Mouse (Mus musculus): ENCODE measurements around the gene Cox6b1.

The Cox6b1 gene

DNA sequence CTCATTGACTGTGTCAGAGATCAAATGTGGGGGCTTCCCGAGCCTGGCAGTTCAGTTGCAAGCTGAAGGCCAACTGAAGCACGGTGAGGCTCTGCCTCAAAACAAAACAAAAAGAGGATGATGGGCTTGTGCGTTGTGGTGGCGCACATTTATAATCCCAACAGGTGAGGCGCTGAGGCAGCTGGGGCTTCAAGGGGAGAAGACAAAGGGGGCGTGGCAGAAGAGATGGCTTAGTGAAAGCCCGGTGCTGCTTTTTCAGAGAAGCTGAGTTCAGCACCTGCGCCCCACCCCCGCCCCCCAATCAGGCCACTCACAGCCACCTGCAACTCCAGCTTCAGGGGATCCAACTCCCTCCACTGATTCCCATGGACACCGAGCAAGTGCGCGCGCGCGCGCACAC, 17.5 kb downstream of the Cox6b1 start:
- DNase-seq (ENCODE audit: low spot score) = no peak

DNA sequence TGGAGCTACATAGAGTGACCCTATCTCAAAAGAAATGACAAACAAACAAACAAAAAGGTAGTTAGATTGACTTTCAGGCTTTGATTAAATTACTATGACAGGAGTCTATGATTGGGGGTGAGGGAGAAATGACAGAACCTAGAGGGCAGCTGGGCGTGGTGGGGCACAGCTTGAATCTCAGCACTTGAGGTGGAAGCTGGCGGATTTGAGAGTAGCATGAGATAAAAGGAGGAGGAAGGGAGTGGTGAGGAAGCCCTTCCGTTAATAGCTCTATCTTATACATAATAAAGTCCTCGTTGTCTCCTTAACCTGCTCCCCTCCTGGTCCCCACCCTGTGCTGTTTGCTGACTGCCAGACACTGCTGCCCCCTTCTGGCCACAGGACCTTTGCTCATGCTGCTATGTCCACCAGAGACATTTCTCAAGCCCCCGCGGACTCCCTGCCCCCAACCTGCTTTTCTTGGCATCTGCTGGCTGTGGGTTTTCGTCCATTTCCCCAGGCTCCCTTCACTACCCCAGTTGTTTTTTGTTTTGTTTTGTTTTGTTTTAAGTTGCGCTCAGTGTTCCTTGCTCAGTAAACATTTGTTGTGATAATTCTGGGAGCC, 18.1 kb downstream of the Cox6b1 start:
- peak; percentile 40 for DNase-seq (ENCODE audit: low spot score)

DNA sequence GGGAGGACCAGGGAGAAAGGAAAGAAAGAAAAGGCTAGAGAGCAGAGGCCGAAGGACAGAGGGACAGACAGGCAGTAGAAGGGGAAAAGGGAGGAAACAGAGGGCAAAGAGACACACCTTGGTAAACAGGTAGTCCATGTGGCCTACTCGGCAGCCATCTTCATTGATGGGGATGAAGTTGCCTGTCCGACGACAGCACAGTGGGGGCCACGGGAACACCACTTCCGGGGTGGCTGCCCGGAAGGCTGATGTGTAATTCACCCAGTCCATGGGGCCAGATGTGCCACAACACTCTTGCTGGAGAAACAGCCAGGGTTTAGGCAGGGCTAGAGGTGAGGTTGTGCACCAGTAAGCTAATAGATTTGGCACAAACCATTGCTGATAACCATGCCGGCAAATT, 21.0 kb downstream of the Cox6b1 start:
- DNase-seq (ENCODE audit: low spot score) = no peak

DNA sequence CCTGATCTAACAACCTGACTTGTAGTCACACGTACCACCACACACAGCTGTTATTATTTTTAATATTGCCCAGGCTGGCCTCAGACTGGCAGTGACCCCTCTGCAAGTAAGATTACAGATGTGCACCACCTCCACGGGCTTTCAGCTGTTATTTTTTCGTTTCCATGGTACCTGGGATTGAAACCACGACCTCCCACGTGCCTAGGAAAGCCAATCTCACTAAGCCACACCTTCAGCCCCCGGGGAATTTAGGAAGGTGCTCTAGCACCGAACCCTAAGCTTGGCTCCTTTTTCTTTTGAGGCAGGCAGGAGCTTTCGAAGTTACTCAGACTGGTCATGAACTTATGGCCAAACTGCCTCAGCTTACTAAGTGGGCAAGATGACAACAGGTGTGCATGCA, 21.5 kb downstream of the Cox6b1 start:
- no peak for DNase-seq (ENCODE audit: low spot score)

DNA sequence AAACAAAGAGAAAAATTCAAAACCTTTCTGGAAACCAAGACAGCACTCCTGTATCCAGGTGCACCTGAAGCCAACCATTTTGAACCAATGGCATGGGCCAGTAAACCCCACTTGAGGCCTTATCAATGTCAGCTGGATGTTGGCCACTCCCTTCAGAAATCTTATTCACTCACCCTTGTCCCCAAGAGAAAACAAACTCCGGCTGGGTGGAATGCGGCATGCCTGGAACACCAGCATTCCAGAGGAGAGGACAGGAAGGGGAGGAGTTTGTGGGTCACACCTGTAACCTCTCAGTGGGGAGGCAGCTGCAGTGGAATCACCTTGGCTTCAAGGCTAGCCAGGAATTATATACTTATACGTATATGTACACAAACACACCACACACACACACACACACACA, 23.4 kb downstream of the Cox6b1 start:
- no peak for DNase-seq (ENCODE audit: low spot score)

DNA sequence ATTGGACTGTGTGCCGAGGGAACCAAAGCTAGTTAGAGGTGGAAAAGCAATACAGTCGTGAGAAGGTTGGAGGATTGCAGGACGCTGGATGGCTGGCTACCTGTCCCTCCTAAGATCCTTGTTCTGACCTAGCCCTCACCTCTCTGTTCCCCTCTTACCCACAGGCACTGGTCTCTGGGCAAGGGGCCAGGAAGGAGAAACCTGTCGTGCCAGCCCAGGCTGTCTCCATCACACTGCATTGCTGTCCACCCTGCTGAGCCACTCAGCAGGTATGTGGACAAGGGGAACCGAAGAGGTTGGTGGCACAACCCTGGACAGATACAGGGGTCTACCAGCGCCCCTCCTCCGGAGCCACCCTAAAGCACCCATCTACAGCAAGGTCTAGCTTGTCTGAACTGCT, 25.3 kb downstream of the Cox6b1 start:
- peak; percentile 29 for DNase-seq (ENCODE audit: low spot score)

DNA sequence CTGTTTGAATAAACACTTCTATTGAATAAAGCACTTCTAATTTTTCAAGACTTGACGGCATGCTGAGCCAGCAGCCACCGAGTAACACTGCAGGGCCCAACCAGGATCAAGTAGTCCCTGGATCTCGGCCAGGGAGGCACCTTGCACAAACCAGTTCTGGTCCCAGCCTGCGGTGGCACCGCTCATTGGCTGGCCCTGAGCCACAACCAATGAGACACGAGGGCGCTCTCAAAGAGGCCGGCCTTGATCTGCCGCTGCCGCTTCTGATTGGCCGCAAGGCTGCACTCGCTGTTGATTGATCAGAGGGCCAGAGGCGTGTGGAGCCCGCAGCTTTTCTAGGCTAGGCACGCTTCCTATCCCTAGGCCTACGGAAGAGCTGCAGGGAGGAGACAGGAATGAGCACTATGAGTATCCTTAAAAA, 26.0 kb downstream of the Cox6b1 start:
- peak; percentile 97 for DNase-seq (ENCODE audit: low spot score)

DNA sequence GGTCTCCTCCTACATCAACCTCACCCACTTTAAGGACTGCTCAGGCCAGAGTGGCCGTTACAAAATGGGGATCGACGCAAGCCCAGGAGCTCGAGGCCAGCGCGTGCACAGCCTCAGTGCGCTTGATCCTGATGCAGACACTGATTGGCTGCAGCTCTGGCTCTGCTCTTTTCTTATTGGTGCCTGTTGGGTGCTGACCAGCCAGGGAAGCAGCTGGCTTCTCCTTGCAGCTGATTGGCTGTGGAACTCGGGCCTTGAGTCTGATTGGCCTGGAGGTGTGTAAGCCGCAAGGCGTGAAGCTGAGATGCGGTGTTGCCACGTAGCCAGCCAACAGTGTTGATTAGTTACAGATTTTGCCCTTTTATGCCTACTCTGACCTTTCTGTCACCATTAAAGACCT, 27.2 kb downstream of the Cox6b1 start, which contains the start of gene Zbtb32:
Zbtb32 (minus strand) TSS at position 124 of the 400 bp plus-strand sequence.
- no peak for DNase-seq (ENCODE audit: low spot score)

DNA sequence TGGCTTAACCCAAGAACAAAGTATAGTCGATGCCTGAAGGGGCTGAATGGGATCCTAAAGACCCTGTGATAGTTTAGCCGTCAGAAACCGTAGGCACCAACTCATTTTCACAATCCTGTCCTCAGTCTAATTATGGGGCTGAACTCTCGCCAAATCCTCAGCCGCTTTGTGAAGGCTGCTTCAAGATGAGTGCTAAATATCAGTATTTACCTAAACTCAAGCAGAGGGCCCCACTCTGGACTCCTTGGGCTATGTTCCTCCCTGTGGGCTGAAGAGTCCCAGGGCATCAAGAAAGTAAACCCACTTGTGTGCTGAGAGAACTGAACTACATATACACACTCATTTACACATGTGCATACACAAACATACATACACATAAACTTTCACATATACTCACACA, 29.1 kb downstream of the Cox6b1 start:
- DNase-seq (ENCODE audit: low spot score) = no peak

DNA sequence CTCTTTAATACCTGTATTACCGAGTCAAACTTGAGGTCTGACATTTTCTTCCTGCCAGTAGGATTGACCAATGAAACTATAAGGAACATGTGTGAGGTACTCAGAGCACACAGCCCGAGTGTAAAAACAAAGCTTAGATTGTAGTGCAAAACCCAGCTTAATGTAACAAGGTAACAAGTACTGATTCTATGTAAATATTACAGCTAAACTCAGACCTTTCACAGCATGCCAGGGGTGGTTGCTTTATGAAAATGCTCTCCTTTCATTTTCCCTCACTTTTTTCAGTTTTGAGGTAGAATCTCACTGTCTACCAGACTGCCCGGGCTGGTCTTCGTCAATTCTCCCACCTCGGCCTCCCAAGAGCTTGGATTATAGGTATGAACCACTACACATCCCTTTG, 29.9 kb downstream of the Cox6b1 start:
- no peak for DNase-seq (ENCODE audit: low spot score)

DNA sequence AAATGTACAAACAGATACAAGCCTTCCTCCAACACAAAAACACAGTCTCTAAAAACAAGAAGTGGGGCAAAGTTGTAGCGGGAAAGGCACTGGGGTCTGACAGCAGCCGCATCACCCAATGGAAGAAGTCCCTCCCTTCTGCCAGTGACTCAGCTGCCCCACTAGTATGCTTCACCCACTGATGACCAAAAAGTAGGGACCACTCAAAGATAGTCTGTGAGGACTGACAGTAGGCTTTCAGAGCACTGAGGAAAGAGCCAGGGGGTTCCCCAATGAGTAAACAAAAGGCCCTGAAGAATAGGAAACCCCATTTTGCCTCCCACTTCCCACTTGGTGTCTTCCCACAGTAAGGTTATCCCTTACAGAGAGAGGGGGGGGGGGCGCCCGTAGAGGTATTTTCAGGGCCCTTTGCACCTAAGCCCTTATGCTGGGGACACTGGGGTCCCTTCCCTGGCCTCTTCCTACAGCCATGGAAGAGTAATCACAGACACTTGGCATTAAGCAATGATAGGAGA, 31.4 kb downstream of the Cox6b1 start:
- no peak for DNase-seq (ENCODE audit: low spot score)

DNA sequence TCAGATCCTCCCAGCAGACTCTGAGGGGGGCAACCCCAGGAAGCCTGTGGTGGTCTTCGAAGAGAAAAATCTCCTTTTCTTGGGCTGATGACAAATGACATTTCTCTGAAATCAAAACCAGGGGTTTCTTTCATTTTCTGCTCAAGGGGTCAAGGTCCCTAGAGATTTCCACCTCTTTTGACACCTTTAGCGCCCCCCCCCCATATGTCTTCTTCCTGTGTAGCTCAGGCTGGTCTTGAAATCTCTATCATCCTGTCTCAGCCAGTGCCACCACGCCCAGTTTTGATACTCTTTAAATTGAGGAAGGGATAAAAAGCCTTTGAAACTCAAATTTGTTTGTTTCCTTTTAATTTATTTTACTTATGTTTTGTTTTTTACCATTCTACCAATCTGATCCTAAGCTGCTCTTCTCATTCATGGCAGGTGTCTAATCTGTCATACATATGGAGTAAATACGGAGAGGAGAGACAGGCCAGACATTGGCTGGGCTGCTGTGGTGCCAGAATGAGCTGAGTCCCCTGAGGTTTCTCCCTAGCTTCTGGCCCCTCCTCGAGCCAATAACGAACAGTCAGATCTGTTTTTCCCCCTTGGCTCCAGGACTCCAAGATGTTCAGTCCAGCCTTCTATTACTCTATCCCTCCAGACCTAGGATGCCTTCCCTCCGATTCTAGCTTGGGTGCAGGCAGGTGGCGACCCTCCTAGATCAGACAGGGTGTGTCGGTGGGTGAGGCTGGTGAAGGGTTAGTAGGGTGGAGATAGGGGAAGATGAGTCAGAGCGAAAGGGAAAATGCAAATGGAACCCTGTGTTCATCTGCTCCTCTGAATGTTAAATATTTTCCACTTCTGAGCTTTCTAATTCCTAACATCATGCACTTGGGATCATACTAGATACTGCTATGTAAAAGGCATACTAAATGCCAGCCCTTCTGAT, 32.1 kb downstream of the Cox6b1 start:
- DNase-seq (ENCODE audit: low spot score) = peak; percentile 60

DNA sequence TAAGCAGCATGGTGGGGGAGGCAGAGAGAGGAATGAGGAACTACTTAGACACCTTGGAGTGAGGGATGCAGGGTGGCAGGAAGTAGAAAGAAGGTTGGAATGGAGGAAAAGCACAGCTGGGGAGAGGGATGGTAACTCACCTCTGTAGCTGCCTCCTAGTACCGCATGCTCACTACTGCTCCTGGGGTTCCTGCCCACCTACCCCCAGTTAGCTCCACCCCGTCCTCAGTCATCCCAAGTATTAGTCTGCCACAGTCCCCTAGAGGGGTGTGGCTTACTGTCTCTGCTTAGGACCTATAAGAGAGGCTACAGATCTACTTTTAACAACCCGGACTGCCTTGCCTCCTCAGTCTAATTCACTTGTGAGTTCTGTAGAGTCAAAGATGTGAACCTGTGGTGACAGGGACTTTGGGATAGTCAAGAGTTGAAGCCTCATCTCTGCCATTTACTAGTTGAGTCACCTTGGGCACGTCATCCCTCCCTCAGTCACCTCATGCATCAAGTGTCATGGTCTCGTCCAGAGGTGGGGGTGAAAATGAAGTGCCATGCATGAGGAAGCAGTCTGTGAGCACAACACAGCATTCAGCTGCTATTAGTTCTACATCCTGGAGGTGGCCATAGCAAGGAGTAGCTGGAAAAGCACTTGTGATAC, 33.1 kb downstream of the Cox6b1 start:
- no peak for DNase-seq (ENCODE audit: low spot score)

DNA sequence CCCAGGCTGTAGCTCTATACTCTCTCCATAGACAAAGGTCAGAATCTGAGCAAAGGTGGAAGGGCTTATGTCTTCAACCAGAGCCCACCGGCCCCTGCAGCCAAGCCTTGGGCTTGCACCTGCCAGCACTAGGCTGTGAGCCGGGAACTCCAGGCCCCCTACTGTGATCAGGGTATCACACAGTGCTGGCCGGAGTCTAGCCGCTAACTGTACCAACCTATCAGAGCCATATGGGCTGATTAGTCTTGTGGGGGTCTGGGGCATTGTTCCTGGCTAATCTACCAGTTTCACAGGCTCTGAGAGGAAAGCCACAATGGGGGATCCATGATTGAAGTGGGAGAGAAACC, 34.4 kb downstream of the Cox6b1 start:
- DNase-seq (ENCODE audit: low spot score) = no peak

DNA sequence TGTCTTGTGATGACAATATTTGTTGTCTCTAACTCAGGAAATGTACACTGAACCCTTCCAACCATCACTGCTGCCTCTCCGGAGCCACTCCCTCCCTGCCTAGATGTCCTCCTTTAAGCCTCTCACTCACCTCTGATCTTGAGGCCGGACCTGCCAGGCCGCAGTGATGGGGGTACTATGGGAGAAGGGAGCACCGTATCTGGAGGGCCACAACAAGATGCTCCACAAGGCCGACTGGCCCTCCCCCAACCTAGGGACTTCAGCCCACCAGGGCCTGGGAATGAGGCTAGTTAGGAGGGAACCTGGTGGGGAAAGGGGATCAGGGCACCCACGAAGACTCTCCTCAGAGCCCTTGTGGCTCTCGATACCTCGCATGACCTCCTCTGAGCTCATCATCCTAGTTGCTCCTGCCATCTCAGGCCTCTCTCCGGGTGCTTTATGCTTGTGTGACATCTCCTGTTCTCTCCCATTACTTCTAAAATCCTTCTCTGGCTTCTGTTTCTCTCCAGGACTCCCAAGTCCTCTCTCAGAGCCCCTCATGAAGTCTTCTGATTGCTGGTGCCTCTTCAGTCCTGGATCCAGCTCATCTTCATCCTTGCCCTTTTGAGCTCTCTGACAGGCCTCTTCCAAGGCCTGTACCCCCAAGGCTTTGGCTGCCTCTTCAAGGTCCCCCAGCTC, 34.9 kb downstream of the Cox6b1 start:
- DNase-seq (ENCODE audit: low spot score) = no peak

DNA sequence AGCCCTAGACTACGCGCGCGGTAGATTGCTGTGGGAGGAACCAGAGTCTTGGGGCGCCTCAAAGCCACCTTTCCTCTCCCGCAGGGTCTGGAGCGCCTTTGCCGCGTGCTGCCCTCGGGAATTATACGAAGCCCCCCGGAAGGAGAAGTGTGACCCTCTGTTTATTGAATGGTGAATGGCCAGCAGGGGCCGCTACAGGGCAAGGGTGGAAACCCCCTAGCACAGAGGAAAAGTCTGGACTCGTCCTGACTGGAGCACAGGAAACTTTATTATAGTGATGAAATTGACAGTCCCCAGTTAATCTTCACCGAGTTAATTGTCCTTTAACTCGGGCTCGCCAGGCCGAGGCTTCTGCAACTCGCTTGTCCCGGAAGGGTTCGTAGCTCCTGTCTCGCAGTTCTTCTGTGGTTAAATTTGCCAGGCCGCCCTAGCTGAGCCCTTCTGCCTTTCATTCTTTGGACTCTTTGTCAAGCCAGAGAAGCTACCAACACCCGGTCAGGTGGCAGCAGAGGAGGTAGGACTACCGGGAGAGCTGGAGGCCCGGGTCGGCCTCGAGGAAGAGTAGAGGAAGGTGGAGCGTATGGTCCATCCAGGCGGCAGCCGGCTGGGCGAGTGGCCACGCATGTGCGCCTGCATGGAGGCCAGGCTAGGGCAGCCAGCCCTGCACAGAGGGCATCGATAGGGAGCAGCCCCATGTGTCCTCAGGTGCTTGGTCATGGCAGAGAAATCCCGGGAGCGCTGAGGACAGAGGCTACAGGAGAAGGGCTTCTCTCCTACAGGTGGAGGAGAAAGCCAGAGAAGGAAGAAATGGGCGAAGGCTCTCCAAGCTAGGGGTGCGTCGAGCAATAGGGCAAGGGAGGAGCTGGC, 36.3 kb downstream of the Cox6b1 start:
- peak; percentile 83 for DNase-seq (ENCODE audit: low spot score)

DNA sequence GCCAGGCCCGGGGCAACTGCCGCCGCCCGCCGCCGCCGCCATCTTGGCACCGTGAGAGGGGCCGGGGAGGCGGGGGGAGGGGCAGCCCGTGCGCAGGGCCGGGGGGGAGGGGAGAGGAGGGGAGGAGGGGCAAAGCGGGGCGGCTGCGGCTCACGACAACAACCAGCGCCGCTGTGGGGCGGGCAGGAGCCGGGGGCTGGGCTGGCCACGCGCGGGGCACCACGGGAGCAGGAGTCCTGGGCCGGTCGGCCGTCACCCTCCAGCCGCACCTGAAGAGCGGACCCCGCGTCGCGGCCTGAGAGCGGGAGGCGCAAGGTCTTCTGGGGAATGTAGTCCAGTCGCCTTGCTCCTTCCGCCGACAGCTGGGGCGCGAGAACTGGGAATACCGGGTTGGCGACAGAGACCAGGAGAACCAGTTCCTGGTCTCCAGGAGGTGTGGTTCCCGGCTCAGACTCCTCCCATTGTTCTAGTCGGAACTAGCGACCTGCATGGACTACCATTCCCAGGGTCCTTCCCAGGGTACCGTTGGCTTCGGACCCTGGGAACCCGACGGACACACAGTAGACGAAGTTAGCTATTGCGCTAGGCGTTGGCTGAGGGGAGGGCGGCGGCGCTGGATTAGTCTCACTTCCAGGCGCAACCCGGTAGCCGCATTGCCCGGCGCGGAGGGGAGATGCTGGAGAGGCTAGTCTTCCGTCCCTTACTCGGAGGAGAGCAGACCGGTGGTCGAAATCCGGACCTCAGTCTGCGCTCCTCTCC, 37.1 kb downstream of the Cox6b1 start, which contains the start of gene Kmt2b:
Kmt2b (minus strand) TSS at position 51 of the 759 bp plus-strand sequence.
- peak; percentile 97 for DNase-seq (ENCODE audit: low spot score)

DNA sequence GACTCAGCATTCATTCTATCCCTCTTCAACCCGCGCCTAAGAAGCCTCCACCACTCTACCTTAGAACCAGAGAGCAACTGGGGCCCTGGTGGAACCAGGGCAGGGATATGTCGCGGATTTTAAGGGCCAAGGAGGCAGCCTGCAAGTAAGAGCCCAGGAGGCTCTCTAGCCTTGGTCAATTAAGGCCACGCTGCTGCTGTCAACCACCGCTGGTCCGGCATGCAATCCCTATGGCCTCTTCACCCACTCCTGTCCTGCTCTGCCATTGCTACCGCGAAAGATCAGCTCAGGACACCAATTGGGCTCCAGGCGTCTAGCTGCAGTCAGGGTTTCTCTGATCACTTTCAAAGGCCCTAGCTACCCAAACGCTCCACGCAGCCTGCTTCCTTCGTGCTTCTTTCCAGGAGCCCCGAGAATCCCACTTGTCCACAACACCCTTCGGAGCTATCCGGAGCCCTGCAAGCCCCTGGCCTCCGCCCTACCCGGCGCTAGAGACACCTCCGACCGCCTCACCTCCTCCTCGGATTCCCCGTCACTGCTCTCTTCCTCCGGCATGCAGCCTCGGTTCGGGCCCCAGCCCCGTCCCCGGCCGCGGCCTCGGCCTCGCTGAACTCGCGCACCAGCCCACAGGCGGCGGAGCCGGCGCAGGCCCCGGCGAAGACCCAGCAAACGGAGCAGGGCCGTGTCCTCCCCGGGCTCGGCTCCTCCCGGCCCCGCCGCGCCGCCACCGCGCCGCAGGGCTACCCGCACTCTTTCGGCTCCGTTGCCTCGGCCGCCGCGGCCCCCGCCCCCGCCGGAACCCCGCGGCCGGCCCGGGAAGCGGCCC, 37.9 kb downstream of the Cox6b1 start:
- peak; percentile 44 for DNase-seq (ENCODE audit: low spot score)

DNA sequence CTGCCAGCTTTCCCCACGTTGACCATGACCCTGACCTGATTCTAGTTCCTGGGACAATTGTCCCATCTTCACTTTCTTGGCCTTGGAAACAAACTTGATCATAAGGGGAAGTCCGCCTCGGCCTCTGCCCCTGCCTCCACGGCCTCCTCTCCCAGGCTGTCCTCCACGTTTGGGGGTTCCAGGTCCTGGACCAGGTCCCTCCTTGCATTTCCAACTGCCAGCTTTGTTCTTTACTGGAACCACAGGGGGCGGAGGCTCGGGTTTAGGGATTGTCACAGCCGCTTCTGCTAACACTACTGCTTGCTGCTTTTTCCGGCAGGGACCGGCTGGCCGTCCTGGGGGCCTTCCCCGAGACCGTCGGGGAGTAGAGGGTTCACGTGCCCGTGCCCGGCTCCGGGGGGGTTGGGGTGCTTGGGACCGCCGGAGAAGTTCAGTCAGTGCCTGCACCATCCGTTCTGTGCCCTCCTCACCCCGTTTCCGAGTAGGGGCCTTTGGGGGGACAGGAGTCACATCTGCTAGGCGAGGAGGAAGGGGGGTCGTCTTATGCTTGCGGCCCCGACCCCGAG, 39.4 kb downstream of the Cox6b1 start:
- no peak for DNase-seq (ENCODE audit: low spot score)
